Mouse (Mus musculus): Measurements from ENCODE around the gene Caprin1.

DNA sequence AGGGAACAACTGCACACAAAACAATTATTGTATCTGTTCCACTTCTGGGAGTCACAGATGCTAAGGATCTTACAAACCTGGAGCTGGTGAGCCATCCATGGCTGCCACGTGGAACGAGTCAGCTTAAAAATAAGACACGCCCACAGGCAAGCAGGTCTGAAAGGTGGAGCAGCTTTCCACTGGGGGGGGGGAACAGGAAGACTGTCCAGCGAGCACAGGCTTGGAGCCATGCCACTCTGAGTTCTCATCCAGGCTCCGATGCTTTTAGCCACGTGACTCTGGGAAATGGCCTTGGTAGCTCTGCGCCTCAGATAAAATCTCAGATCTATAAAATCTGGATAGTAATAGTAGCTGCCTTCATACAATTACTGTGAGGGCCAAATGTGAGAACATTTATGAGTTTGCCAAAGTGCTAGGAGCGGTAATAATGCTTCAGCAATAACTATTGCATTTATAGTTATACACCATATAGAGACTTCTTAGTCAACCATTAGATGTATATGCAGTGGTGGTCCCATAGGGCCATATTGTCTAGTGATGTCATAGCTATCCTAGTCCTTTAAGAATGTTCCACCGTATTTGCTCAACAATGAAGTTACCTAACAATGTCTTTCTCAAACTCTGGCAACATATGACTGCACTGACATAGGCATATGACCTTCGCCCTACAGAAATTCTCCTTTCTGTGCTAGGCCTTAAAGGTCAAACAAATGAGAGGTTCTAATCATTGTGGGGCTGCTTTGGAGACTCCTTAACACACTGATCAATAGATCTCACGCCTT, 38.4 kb upstream of the Caprin1 start:
- no peak for TF ChIP-seq CTCF (IDR thresholded peaks at IDR 0.05; ENCODE audit: insufficient read depth, low read length)
- no peak for TF ChIP-seq POLR2A (IDR thresholded peaks at IDR 0.05; ENCODE audit: borderline replicate concordance, extremely low read depth, low read depth, low read length)

Measured in lung, adult 2 months (tissue).